Mouse (Mus musculus) mouse trophoblast stem cell (cell line): ENCODE measurements around the gene Atxn1.

Experiments
- in situ Hi-C, 2 experiments: fragments of 300-500 bp; cut with MseI, MboI; formaldehyde crosslinking; loops; 2 replicates in 1 of 2; 3 replicates in 1 of 2; pipeline ENCODE4 v1.15.1; 2025

The Atxn1 gene

DNA sequence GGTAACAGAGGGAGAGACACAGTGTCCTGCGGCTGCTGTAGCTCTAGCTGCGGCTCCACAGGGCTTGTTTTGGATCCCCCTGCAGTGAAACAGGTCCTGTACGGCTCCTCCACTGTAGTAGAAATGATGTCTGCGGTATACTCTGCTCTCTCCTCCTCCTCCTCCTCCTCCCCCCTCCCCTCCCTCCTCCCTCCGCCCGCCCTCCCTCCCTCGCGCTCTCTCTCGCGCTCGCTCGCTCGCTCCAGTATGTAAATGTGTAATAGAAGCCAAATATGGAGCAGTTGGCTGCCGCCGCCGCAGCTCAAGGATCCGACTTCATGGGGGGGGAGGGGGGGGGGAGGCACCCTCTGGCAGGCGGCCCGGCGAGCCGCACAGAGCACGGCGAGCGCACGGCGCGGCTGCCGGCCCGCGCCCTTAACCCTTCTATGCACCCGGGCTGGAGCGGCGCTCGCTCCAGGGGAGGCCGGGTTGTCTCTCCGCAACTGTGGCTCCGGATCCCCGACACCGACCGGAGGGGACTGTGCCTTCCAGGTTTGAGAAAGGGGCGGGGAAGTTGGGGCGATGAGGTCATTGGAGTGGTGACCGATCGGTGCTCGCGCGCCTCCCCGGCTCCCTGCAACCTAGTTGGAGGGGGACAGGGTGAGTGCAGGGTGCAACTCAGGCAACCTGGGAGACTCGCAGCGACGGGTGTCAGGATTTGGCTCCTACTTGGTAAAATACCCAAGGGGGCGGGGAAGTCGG lies at the start of gene Atxn1:
TSS of gene Atxn1 (minus strand) at position 156 of the 741 bp plus-strand sequence.
- in situ Hi-C loops = no loop called here

DNA sequence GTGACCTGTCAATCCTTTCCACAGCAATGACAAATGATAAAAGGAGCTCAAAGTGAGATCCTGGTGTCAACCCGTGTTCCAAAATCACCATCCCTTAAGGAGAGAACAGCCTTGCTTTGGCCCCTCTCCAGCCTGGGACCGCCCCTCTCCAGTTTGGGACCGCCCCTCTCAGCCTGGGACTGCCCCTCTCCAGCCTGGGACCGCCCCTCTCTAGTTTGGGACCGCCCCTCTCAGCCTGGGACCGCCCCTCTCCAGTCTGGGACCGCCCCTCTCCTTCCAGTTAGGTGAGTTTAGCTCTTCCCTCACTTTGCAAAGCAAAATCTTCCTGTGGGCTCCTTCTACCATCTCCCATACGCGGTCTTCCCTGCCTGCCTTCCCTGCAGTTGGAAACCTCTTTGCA lies 46.4 kb upstream of the Atxn1 start:
- in situ Hi-C loops = no loop called here

DNA sequence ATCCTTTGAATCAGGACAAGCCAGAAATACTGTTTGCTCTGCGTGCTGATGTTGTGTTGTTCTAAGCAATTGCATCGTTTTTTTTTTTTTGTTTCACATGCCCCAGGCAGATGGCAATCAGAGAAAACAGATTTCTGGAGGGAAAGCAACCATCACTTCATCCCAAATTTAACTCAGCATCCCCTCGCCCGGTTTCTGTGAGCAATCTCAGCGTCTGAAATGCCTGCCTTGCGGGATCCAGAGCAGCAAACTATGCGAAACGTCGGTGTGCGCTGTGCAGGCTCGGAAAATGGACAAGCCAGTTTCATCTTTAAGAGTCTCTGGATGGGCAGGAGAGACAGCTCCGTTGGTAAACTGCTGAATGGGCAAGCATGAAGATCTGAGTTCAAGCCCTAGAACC lies 45.3 kb upstream of the Atxn1 start:
- in situ Hi-C loops = no loop called here

DNA sequence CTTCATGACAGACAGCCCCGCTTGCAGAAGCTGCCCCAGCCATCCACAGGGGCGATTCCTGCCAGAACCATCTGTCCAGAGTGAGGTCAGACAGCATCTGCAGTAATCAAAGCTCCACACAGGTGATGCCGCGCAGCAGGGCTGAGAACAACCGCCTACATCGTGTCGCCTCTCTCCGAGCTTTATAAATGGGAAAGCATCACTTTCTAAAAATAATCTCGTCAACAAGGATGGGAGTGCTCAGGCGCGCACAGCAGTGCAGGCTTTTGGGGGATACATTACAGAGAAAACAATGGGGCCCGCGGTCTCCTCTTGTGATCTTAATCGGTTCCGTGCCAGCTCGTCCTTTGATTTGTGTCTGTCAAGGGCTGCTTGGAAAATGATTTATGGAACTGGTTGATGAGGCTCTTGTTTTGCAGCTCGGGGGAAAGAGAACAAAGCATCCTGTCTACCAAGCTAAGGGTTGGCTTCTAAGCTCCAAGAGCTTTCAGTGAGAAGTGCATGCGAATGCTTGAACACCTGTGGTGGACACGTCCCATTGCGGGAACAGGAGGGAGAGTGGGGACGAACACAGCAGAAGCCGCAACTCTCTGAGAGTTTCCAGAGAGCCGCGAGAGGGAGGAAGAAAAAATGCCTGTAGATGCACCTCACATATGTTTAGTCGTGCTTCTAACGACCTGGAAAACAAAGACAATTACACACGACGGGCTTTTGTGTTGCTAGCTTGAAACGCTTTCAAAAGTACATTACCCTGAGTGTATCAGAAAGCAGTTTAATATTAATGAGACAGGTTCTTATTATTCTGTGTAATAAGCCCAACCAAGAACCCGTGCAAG lies 44.2 kb upstream of the Atxn1 start:
- in situ Hi-C loops = no loop called here

DNA sequence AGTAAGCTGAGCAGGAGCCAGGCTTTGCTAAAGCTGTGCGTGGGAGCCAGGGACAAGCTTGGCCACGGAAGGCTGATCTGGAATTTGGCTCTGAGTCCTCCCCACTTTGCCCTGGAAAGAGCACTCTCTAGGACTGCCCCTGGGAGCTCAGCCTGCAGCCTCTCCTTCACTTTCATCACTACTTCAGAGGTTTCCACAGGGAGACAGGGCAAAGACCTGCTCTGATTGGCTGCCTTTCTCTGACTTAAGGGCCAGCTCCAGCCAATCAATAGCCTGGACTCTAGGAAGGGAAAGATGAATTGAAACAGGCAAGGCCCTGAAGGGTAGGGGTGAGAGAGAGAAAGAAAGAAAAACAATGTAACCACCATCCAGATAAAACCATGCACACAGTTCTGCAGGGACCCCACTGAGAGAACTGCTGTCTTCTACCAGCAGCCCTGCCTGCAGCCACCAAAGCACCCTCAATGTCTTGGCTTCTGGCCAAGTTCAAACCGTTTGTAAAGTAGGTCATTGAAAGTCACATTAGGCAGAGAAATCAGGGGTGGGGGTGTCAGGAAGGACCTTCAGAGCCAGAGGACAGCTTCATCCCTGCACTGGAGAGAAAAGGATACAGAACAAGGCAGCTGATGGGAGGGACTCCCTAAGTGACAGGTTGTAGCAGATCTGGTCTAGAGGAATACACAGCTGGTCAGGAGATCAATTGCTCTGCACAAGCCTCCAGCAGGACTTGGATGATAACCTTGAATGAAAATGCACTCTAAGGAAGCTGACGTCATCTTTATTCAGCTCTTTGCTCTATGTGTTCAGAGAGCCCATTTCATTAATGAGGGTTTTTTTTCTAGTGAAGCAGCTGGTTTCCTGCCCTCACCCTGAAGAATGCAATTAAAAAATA lies 41.6 kb upstream of the Atxn1 start:
- in situ Hi-C loops = no loop called here

DNA sequence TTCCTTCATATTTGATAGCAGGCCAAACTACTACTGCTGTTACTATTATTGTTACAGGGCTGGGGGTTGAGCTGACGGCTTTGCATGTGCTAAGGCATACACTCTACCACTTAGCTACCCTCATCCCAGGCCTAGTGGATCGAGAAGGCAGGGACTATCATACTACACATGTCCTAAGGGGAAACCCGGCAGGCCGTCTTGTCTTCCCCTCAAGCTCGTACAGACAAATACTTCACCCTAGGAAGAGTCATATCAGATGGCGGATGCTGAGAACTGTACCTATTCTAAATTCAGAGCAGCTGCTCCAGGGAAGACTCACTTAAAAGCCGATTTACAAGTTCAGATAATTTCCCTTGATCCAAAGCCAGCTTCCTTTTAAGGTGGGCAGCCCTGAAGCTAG lies 40.8 kb upstream of the Atxn1 start:
- in situ Hi-C loops = no loop called here

DNA sequence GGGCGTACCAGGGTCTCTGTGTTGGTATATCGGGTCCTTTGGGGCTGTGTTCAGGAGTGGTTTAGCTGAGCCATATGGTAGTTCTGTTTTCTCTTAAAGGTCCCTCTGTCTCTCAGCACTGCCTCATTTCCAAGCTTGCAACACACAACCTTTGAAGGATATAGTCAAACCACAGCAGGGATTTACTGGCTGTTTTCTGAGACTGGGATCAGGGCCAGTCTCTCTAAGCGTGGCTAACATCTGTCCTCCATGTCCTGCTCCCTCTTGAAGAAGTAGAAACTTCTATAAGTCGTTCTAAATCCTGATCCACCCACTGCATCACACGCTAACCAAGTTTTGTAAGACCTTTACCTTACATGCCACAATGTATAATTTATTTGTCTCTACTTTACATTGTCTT lies 36.5 kb upstream of the Atxn1 start:
- in situ Hi-C loops = no loop called here

DNA sequence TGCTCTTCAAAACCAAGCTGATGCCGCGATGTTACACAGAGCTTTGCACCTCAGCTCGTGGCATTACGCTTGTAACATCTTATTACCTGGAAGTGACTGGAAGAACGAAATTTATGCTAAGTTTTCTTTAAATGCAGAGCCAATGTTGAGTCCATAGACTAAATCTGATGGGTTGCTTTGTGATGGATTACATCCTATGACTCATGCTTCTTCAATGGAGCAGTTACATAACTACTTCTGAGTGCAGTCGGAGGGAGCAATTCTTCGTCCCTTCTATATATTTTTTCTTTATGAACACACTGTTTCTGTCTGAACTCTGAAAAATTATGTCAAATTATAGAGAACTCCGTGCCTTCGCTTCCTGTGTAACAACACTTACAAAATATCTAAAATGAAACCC lies 28.1 kb upstream of the Atxn1 start:
- in situ Hi-C loops = no loop called here

DNA sequence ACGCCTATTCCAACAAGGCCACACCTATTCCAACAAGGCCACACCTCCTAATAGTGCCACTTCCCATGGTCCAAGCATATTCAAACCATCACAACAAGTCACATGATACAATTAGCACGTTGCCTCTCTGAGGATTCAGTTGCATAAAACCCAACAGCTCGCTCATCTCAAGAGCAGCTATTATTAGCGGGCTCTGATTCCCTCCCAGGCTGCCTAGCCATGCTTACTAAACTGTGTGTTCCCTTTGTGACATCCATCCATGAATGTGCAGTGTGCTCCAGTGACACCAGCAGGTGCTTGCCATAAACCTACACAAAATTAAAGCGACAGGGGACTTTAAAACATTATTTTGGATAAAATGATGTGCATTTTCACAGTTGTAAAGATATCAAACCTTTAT lies 25.7 kb upstream of the Atxn1 start:
- in situ Hi-C loops = no loop called here

DNA sequence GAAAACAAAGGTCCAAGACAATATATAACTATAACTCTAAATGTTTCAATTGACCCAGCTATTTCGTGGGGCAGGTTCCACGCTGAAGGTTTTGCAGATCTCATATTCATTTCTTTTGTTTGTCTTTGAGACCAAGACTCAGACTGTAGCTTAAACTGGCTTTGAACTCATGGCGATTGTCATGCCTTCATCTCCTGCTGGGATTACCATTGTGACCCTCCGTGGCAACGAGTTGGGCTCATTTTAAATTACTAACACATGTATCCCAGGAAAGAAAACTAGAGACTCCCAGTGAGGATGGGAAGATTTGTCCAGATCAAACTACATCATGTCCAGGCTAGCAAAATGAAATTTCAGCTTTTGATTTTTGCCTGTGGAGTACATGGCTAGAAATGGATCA lies 14.4 kb upstream of the Atxn1 start:
- in situ Hi-C loops = loop anchor here (5.0 kb wide), 1 partner anchor 183 kb away; no protein-coding TSS in a partner anchor

DNA sequence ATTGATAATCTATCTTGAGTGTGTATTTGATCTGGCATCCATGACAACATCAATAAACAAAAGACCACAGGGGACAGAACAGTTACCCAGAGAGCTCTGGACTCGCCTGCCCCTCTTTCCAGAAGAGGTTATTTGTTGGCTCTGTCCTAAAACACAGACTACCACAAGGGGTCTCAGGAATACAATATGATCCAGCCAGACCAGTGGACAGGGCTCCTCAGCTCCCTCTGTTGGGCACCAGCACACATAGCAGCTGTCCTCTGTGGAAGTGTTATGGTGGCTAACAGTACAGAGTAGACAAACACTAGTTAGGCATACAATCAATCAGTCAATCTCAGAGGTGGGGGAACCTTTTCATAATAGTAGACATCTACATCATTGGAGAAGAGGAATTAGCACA lies 12.1 kb upstream of the Atxn1 start:
- in situ Hi-C loops = loop anchor here (5.0 kb wide), 1 partner anchor 185 kb away; no protein-coding TSS in a partner anchor

DNA sequence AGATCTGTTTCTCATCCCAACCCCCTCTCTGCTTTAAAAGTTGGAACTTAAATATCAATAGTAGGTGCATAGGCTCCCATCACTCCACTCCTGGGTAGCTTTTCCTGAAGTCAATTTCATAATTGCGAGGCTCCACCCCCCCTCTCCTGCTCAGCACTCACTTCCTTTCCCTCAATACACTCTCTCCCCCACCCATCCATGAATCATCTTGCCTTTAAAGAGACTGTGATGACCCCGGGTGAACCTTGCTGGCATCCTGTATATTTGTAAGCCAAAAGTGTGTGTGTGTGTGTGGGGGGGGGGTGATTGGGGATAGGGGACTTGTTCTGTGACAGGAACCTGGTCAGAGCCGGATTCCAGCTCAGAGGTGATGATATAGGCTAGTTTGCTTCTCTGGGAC lies 9.8 kb upstream of the Atxn1 start:
- in situ Hi-C loops = loop anchor here (5.0 kb wide), 1 partner anchor 188 kb away; no protein-coding TSS in a partner anchor

DNA sequence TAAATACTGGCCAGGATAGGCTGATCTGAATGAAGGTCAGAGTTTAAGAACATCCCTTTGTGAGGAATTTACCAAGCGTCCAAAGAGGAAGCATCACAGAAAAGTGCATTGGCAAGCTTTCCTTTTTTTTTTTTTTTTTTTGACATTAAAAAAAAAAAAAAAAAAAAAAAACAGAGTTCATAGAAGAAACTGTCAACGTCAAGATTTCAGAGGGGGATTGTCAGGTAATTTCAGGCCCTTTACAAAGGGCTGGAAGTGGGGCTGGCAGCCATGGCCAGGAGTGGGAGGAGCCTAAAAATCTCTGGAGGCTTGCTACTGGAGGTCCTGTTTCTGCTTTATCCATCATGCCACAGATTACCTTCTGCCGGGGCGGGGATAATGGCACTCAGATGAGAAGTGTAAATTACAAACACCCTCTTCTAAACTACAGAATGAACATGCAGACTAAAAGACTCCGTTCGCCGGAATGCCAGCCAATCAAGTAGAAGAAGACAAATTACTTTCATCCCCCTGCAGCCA lies 9.2 kb upstream of the Atxn1 start:
- in situ Hi-C loops = no loop called here

DNA sequence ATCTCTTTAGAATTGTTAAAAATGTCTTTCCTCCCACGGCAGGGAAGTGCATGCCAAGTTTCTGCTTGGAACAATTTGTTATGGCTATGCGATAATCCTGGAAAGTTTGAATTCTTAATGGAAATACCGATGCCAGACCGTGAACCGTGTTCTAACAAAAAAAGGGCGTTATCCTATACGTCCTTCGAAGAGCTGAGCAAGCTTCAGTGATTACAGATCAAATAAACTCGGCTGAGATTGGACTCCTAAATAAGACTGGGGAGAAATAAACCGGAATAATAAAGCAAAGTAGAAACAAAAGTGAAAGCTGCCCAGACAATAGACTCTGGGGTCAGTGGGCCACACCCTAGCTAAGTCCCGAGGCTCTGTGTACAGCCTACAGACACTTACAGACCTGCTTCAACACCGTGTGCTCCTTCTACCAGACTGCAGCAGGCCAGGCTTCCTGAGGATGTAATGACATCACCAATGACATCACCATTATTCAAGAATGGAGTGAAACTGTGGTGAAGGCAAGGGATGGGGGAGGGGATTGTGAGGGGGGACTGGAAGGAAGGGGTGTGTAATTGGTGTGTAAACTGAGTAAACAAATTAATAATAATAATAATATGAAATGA lies 6.2 kb upstream of the Atxn1 start:
- in situ Hi-C loops = no loop called here

DNA sequence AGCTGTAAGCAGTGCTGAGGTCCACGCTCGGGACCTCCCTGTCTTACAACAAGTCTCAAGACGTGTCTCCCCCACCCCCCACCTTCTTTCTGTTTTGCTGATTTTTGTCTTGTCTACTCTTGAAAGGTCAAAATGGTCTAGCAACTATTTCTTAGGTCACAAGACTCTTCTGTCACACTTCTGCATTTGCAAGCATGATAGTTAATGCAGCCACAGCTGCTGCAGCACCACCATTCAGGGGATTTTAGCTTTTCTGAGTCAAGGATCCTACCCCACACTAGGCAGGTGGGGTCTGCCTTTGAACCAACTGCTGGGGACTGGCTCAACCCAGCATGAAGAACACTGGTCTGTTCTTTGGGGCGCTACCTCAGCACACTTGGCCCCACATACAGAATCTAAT lies 3.4 kb upstream of the Atxn1 start:
- in situ Hi-C loops = no loop called here

DNA sequence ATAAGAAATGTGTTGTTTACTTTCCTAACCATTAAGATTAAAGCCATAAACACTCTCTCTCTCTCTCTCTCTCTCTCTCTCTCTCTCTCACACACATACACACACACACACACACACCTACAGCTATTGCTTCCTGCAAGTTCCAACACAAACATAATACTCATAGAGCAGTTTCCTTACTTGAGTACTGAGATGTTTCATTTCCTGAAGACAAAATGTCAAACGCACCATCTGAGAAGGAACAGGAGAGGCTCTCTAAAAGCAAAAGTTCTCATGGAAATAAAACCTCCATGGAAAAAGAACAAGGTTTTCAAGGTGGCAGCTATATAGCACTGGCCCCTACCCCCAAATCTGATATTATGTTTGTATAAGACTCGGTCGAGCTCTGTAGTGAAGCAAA lies 2.6 kb upstream of the Atxn1 start:
- in situ Hi-C loops = no loop called here

DNA sequence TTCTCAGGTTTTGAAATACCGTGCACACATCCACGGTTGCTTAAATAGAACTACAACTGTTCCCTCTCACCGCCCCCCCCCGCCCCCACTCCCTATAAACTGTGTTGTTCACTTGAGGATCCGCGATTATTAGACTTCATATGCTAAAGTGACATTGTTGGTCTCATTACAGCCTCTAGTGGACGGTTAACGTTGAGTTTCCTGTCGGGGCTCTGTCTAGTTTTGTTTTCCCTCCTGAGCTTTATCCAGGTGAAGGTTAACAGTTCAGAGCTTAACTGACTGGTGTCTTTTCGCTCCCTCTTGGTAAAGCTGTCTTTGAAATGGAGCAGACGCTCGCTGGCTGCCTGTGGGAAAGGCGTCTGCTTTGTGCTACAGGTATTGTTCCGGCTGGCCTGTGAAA lies 1.8 kb upstream of the Atxn1 start:
- in situ Hi-C loops = no loop called here

DNA sequence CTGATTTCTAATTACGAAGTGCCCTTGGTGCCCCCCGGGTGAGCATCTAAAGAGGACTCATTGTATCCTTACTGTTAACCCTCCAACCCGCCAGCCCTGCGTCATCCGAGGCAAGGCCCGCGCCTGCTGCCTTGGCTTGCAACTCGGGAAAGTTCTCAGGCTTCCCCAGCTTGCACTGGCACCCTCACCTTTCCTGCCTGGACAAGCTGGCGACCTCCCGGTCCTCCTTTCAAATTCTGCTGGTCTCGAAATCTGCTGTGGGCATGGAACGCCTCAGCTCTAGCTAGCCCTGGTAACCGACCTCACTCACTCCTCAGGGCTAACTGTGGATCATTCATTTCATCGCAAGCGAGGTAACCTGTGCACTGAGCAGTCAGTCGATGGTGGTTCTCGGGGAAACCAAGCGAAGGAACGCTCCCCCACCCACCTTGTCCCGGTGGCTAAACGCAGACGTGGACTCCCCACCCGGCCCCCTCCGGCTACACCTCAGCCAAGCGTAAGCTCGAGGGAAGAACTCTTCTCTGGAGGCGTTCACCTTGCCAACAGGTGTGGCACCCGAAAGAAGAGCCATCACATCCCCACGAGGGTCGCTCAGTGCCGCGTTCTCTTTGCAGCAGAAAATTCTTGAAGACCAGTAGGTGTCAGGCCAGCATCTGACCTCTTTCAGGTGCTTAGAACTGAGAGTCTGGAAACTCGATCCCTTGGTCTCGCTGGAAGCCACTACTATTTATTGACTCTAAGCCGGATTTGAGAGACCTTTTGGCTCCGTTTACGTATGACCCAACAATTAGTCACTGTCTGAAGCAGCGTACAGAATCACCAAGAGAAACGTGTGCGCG lies 1.0 kb upstream of the Atxn1 start:
- in situ Hi-C loops = no loop called here

DNA sequence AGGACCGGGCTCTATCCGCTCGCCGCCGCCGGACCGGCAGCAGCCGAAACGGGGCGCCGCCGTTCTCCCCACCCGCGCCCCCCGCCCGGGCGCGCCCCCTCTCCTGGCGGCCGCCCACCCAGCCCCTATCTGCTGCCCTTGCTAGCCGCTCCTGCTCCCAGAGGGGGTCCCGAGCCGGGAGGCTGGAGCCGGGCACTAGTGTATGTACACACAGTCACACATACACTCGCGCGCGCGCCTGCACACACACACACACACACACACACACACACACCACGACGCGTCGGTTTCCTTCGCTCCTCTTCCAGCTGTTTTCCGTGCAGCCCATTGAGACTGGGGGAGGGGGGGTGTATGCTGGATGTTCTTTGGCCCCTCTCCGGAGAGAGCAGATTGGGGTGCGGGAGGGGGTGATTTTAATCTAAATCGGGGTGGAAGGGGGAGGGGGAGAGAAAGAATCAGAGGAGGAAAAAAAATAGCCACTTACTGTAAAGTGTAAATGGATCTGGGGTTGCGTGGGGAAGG lies 416 bp downstream of the Atxn1 start:
- in situ Hi-C loops = no loop called here
